Mouse (Mus musculus) hindbrain, embryonic 16.5 days (tissue): Measurements from ENCODE around the gene Arhgef17. TPM values are rescaled to one million over a fixed set of nuclear protein-coding genes. Genes with fewer than 3 reads are reported as not detected.
A peak's percentile ranks its signal among the peaks of the same experiment; 100 is the strongest.

Experiments used
- ATAC-seq: fragments of 200-750 bp; cut with Nextera tagmentation; 2 replicates; pipeline ENCODE4 v1.8.0; 2017; ENCODE audit warnings: moderate TSS enrichment, moderate library complexity
- H3K27ac ChIP-seq: fragments of 300-500 bp; sonication (generic); 2 replicates; pipeline ENCODE4 v1.5.1; 2014; ENCODE audit warnings: low read depth, mild to moderate bottlenecking, control low read depth, low read length, moderate library complexity
- H3K27me3 ChIP-seq: fragments of 300-500 bp; sonication (generic); replicated peaks from 2 replicates; pipeline ENCODE4 v1.6.1; 2014; ENCODE audit warnings: low read length; ENCODE audit not compliant: control insufficient read depth, insufficient read depth
- H3K36me3 ChIP-seq: fragments of 300-500 bp; sonication (generic); 2 replicates; pipeline ENCODE4 v1.6.1; 2014; ENCODE audit warnings: mild to moderate bottlenecking, low read length, moderate library complexity, mixed read lengths; ENCODE audit not compliant: control insufficient read depth, insufficient read depth
- H3K4me1 ChIP-seq: fragments of 300-500 bp; sonication (generic); 2 replicates; pipeline ENCODE4 v1.6.1; 2014; ENCODE audit warnings: low read depth, low read length; ENCODE audit not compliant: control insufficient read depth, insufficient read depth
- H3K4me2 ChIP-seq: fragments of 300-500 bp; sonication (generic); 2 replicates; pipeline ENCODE4 v1.6.1; 2014; ENCODE audit warnings: mild to moderate bottlenecking, low read length, control low read depth, moderate library complexity
- H3K4me3 ChIP-seq: fragments of 300-500 bp; sonication (generic); 2 replicates; pipeline ENCODE4 v1.5.1; 2014; ENCODE audit warnings: mild to moderate bottlenecking, low read length, control low read depth, moderate library complexity
- H3K9ac ChIP-seq: fragments of 300-500 bp; sonication (generic); 2 replicates; pipeline ENCODE4 v1.6.1; 2014; ENCODE audit warnings: low read depth, mild to moderate bottlenecking, control low read depth, low read length, moderate library complexity
- H3K9me3 ChIP-seq: fragments of 300-500 bp; sonication (generic); 2 replicates; pipeline ENCODE4 v1.6.1; 2014; ENCODE audit warnings: mild to moderate bottlenecking, low read length, moderate library complexity; ENCODE audit not compliant: control insufficient read depth
- WGBS: fragments of 180-500 bp; shearing (Covaris S2); extraction: QIAGEN DNeasy Blood & Tissue Kit; methylation state at CpG from one replicate; pipeline ENCODE4 v1.1.7; 2014; 5-methylcytosine and 5-hydroxymethylcytosine counted together
- polyA plus RNA-seq: library from polyadenylated mRNA; unstranded; fragments of >200 nt; fragmentation: Nextera tagmentation; extraction: Ambion mirVana; gene quantifications from 2 replicates; pipeline ENCODE4 v1.2.1, GENCODE M21; 2015

Arhgef17 gene
- polyA plus RNA-seq, 1 experiment from 2014 or later = 13.6 TPM

GRCm38 (mm10) chr7:100908567-100908966, 23.3 kb downstream of the Arhgef17 start:
- no peak overlapping the region for H3K4me3 ChIP-seq
- 41% methylated on average over 8 of the region's 8 CpGs for WGBS
- peaks cover 9% of the 10 kb centered on the region for H3K4me1 ChIP-seq
- H3K9me3 ChIP-seq = no peaks in the 10 kb centered on the region
- no peak overlapping the region for H3K9ac ChIP-seq
- no peaks in the 10 kb centered on the region for H3K36me3 ChIP-seq
- peak overlapping the region; percentile 20; the same call in 1 of the 2 replicates for H3K27ac ChIP-seq
- H3K27me3 ChIP-seq = no peaks in the 10 kb centered on the region
- no peak for ATAC-seq
- no peak overlapping the region for H3K4me2 ChIP-seq

- no peaks in the 10 kb centered on the region for H3K36me3 ChIP-seq
- H3K27me3 ChIP-seq = no peaks in the 10 kb centered on the region
- no peaks in the 10 kb centered on the region for H3K9me3 ChIP-seq
- H3K27ac ChIP-seq = peak overlapping the region; percentile 20; the same call in 1 of the 2 replicates
- peaks cover 9% of the 10 kb centered on the region for H3K4me1 ChIP-seq
- H3K4me3 ChIP-seq = no peak overlapping the region
- 74% methylated on average over 8 of the region's 8 CpGs for WGBS
- H3K4me2 ChIP-seq = no peak overlapping the region
- ATAC-seq = no peak; the same call in 1 of the 2 replicates
- no peak overlapping the region for H3K9ac ChIP-seq
These were observed 23.8 kb downstream of the Arhgef17 start for GRCm38 (mm10) chr7:100908061-100908460.

GRCm38 (mm10) chr7:100907231-100907630, 24.7 kb downstream of the Arhgef17 start:
- 0% methylated on average over 1 of the region's 1 CpGs for WGBS
- Histone ChIP-seq H3K9ac (no peak overlapping the region), H3K4me1 (peaks cover 9% of the 10 kb centered on the region), H3K27ac (no peak overlapping the region), H3K4me3 (no peak overlapping the region), H3K4me2 (peak overlapping the region; percentile 18; the same call in 1 of the 2 replicates), H3K36me3 (no peaks in the 10 kb centered on the region), H3K27me3 (no peaks in the 10 kb centered on the region), H3K9me3 (no peaks in the 10 kb centered on the region)
- ATAC-seq = no peak

- H3K9ac ChIP-seq = no peak overlapping the region
- peaks cover 1% of the 10 kb centered on the region for H3K4me1 ChIP-seq
- no peak overlapping the region for H3K27ac ChIP-seq
- no peak for ATAC-seq
- H3K4me2 ChIP-seq = no peak overlapping the region
- H3K9me3 ChIP-seq = no peaks in the 10 kb centered on the region
- WGBS = 92% methylated on average over 10 of the region's 10 CpGs
- H3K36me3 ChIP-seq = no peaks in the 10 kb centered on the region
- no peak overlapping the region for H3K4me3 ChIP-seq
- H3K27me3 ChIP-seq = no peaks in the 10 kb centered on the region
These were observed 25.7 kb downstream of the Arhgef17 start for GRCm38 (mm10) chr7:100906029-100906789.

GRCm38 (mm10) chr7:100905037-100905436, 26.9 kb downstream of the Arhgef17 start:
- Histone ChIP-seq H3K4me3 (no peak overlapping the region), H3K4me2 (no peak overlapping the region), H3K27me3 (no peaks in the 10 kb centered on the region), H3K9me3 (no peaks in the 10 kb centered on the region), H3K9ac (no peak overlapping the region), H3K4me1 (no peaks in the 10 kb centered on the region), H3K27ac (no peak overlapping the region), H3K36me3 (no peaks in the 10 kb centered on the region)
- WGBS = 83% methylated on average over 7 of the region's 7 CpGs
- no peak for ATAC-seq

- ATAC-seq = no peak
- no peak overlapping the region for H3K4me3 ChIP-seq
- H3K27ac ChIP-seq = no peak overlapping the region
- no peak overlapping the region for H3K9ac ChIP-seq
- H3K27me3 ChIP-seq = no peaks in the 10 kb centered on the region
- H3K4me2 ChIP-seq = no peak overlapping the region
- no peaks in the 10 kb centered on the region for H3K36me3 ChIP-seq
- 84% methylated on average over 5 of the region's 5 CpGs for WGBS
- H3K9me3 ChIP-seq = no peaks in the 10 kb centered on the region
- H3K4me1 ChIP-seq = no peaks in the 10 kb centered on the region
These were observed 27.3 kb downstream of the Arhgef17 start for GRCm38 (mm10) chr7:100904612-100905011.

GRCm38 (mm10) chr7:100902451-100903137, 29.3 kb downstream of the Arhgef17 start:
- no peak overlapping the region for H3K4me2 ChIP-seq
- no peaks in the 10 kb centered on the region for H3K27me3 ChIP-seq
- no peaks in the 10 kb centered on the region for H3K9me3 ChIP-seq

GRCm38 (mm10) chr7:100897828-100898227, 34.1 kb downstream of the Arhgef17 start:
- no peak overlapping the region for H3K9ac ChIP-seq
- H3K27ac ChIP-seq = no peak overlapping the region
- H3K4me1 ChIP-seq = peaks cover 18% of the 10 kb centered on the region
- no peaks in the 10 kb centered on the region for H3K27me3 ChIP-seq
- no peaks in the 10 kb centered on the region for H3K9me3 ChIP-seq
- H3K4me2 ChIP-seq = no peak overlapping the region
- no peak for ATAC-seq
- WGBS = 81% methylated on average over 5 of the region's 5 CpGs
- no peak overlapping the region for H3K4me3 ChIP-seq
- no peaks in the 10 kb centered on the region for H3K36me3 ChIP-seq

More at GRCm38 (mm10) chr7:100902451-100903137, 29.3 kb downstream of the Arhgef17 start:
- WGBS = 82% methylated on average over 9 of the region's 9 CpGs
- Histone ChIP-seq H3K36me3 (no peaks in the 10 kb centered on the region), H3K27ac (no peak overlapping the region), H3K4me3 (no peak overlapping the region), H3K4me1 (no peaks in the 10 kb centered on the region), H3K9ac (no peak overlapping the region)
- ATAC-seq = no peak

GRCm38 (mm10) chr7:100894833-100895226, 37.1 kb downstream of the Arhgef17 start:
- Histone ChIP-seq H3K36me3 (no peaks in the 10 kb centered on the region), H3K4me2 (peak overlapping the region; percentile 94), H3K27me3 (no peaks in the 10 kb centered on the region), H3K27ac (peak overlapping the region; percentile 77; the same call in 1 of the 2 replicates), H3K9ac (peak overlapping the region; percentile 82), H3K4me1 (peaks cover 20% of the 10 kb centered on the region), H3K4me3 (peak overlapping the region; percentile 63), H3K9me3 (no peaks in the 10 kb centered on the region)
- 5% methylated on average over 10 of the region's 12 CpGs for WGBS
- ATAC-seq = peak; percentile 6
